Mouse (Mus musculus) forebrain, embryonic 16.5 days (tissue): ENCODE data around the gene Dzip3. TPM values are rescaled to one million over a fixed set of nuclear protein-coding genes. Genes with fewer than 3 reads are reported as not detected.

Experiments used
- ATAC-seq: fragments of 200-750 bp; cut with Nextera tagmentation; 2 replicates; pipeline ENCODE4 v1.8.0; 2017; ENCODE audit warnings: mild to moderate bottlenecking, moderate library complexity
- H3K27ac ChIP-seq: fragments of 300-500 bp; sonication (generic); 2 replicates; pipeline ENCODE4 v1.5.1; 2014; ENCODE audit warnings: low read length, control low read depth
- H3K27me3 ChIP-seq: fragments of 300-500 bp; sonication (generic); replicated peaks from 2 replicates; pipeline ENCODE4 v1.6.1; 2014; ENCODE audit warnings: low read length; ENCODE audit not compliant: control insufficient read depth, insufficient read depth
- H3K36me3 ChIP-seq: fragments of 300-500 bp; sonication (generic); 2 replicates; pipeline ENCODE4 v1.6.1; 2014; ENCODE audit not compliant: control insufficient read depth, insufficient read depth
- H3K4me1 ChIP-seq: fragments of 300-500 bp; sonication (generic); replicated peaks from 2 replicates; pipeline ENCODE4 v1.6.1; 2014; ENCODE audit warnings: low read length; ENCODE audit not compliant: control insufficient read depth, insufficient read depth
- H3K4me2 ChIP-seq: fragments of 300-500 bp; sonication (generic); 2 replicates; pipeline ENCODE4 v1.6.1; 2014; ENCODE audit warnings: mild to moderate bottlenecking, low read length, control low read depth
- H3K4me3 ChIP-seq: fragments of 300-500 bp; sonication (generic); replicated peaks from 2 replicates; pipeline ENCODE4 v1.5.1; 2014; ENCODE audit warnings: mild to moderate bottlenecking, low read length, control low read depth
- H3K9ac ChIP-seq: fragments of 300-500 bp; sonication (generic); replicated peaks from 2 replicates; pipeline ENCODE4 v1.6.1; 2014; ENCODE audit warnings: low read depth, low read length, control low read depth
- H3K9me3 ChIP-seq: fragments of 300-500 bp; sonication (generic); 2 replicates; pipeline ENCODE4 v1.6.1; 2016; ENCODE audit warnings: low read length; ENCODE audit not compliant: control insufficient read depth
- WGBS: fragments of 180-500 bp; shearing (Covaris S2); extraction: QIAGEN DNeasy Blood & Tissue Kit; methylation state at CpG from one replicate; pipeline ENCODE4 v1.1.7; 2014; 5-methylcytosine and 5-hydroxymethylcytosine counted together
- polyA plus RNA-seq: library from polyadenylated mRNA; unstranded; fragments of >200 nt; fragmentation: Nextera tagmentation; extraction: Ambion mirVana; gene quantifications from 2 replicates; pipeline ENCODE4 v1.2.1, GENCODE M21; 2015

Dzip3 gene
- polyA plus RNA-seq, 1 experiment from 2014 or later = 58.0 TPM

- Histone ChIP-seq H3K9ac (no peak overlapping the region), H3K27ac (no peak overlapping the region), H3K4me1 (no peaks in the 10 kb centered on the region), H3K36me3 (no peaks in the 10 kb centered on the region), H3K9me3 (no peaks in the 10 kb centered on the region), H3K4me3 (no peak overlapping the region), H3K4me2 (no peak overlapping the region), H3K27me3 (no peaks in the 10 kb centered on the region)
- no peak for ATAC-seq
- 100% methylated on average over 1 of the region's 1 CpGs for WGBS
Measured at GRCm38 (mm10) chr16:48911184-48911583, 82.8 kb downstream of the Dzip3 start.

- no peak for ATAC-seq
- Histone ChIP-seq H3K27me3 (no peaks in the 10 kb centered on the region), H3K36me3 (no peaks in the 10 kb centered on the region), H3K27ac (no peak overlapping the region), H3K4me1 (no peaks in the 10 kb centered on the region), H3K9ac (no peak overlapping the region), H3K4me2 (no peak overlapping the region), H3K4me3 (no peak overlapping the region), H3K9me3 (no peaks in the 10 kb centered on the region)
- 82% methylated on average over 1 of the region's 1 CpGs for WGBS
Measured at GRCm38 (mm10) chr16:48899868-48900267, 94.1 kb downstream of the Dzip3 start.

- H3K9me3 ChIP-seq = no peaks in the 10 kb centered on the region
- 66% methylated on average over 2 of the region's 2 CpGs for WGBS
- H3K4me1 ChIP-seq = no peaks in the 10 kb centered on the region
- no peaks in the 10 kb centered on the region for H3K36me3 ChIP-seq
- H3K4me2 ChIP-seq = no peak overlapping the region
- no peak overlapping the region for H3K9ac ChIP-seq
- H3K4me3 ChIP-seq = no peak overlapping the region
- no peak overlapping the region for H3K27ac ChIP-seq
- ATAC-seq = no peak
- H3K27me3 ChIP-seq = no peaks in the 10 kb centered on the region
Measured at GRCm38 (mm10) chr16:48890733-48891132, 103.2 kb downstream of the Dzip3 start.

Other genes with a start within 250 kb of the Dzip3 start
- not detected in 2 replicates for gene Trat1, start 222.1 kb downstream of the Dzip3 start, polyA plus RNA-seq
- gene Retnlb, start 177.3 kb downstream of the Dzip3 start, polyA plus RNA-seq = not detected in 2 replicates
- not detected in 2 replicates for gene Retnla, start 151.6 kb downstream of the Dzip3 start, polyA plus RNA-seq
- not detected in 2 replicates for gene Retnlg, start 121.5 kb downstream of the Dzip3 start, polyA plus RNA-seq
- 13.9 and 18.0 TPM in 2 replicates for gene Cip2a, start within 50 bp of the Dzip3 start, polyA plus RNA-seq
- 0.05 and 0.09 TPM in 2 replicates for gene Myh15, start 63.3 kb upstream of the Dzip3 start, polyA plus RNA-seq